Mouse (Mus musculus) lung, postnatal 0 days (tissue): ENCODE results near the gene Gm6583.

Source experiments
- CTCF ChIP-seq: IDR thresholded peaks from 2 replicates; pipeline ENCODE4 v1.5.1; 2016; ENCODE audit warnings: antibody characterized with exemption, mild to moderate bottlenecking
- EP300 ChIP-seq: IDR thresholded peaks from 2 replicates; pipeline ENCODE4 v1.6.1; 2016; ENCODE audit warnings: antibody characterized with exemption, mild to moderate bottlenecking, control low read depth

DNA sequence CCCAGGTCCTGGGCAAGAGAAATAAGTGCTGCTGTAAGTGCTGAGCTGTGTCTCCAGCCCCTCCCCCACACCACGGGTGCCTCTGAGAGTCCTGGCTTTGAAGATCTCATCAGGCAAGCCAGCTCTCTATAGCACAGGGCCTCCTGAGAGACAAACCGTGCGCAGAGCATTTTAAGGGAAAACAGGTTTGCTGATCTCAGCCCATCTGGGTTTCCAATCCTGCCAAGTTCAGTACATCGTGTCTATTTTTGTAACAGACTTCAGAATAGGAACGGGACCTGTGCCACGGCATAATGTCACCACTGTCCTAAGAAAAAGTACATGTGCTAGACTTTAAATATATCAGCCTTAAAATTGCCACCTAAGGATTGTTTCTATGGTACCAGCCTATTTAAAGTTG is 34.9 kb downstream of the Gm6583 start:
- TF ChIP-seq CTCF (no peak), EP300 (no peak)
